Mouse (Mus musculus) cerebellum, postnatal 25 days (tissue): ENCODE measurements at regions not wholly inside any gene's neighbourhood (a gene's known extent, or its start where the extent isn't known, plus 50 kb on each side); places are given as distances from the start of the nearest gene placed in this dataset.

Experiments
- DNase-seq, 2 experiments: peaks; one replicate each; pipeline ENCODE4 v3.0.0; 2021; ENCODE audit warnings: mixed read lengths in 2 of 2

DNA sequence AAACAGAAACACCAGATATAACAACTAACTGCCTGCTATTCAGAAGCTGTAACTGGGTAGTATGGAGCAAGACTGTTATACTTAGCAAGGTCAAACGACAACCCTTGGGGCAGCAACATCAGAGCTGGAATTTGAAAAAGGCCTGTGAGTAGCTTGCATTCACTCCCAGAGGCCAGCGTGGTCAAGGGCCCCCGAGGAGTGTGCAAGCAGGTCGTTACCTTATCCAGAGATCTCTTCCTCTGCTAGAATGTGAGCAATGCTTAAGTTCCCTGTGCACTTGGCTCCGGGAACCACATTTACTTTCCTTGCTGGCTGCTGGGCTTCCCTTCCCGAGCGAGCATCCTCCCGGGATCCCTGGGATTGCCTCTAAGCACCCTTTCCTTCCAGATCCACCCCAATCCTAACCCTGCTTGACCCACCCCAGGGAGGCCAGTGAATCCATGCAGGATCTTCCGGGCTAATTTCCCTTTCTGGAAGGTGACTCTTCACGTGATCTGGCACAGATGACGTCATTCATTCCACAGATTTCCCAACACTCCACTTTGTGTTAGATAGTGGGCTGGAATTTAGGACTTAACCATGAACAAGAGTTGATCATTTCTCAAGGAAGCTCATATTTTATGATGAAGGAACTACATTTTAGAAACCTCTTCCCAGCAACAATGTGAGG is 112.3 kb upstream of the Tsc22d1 start:
- no peak for DNase-seq

DNA sequence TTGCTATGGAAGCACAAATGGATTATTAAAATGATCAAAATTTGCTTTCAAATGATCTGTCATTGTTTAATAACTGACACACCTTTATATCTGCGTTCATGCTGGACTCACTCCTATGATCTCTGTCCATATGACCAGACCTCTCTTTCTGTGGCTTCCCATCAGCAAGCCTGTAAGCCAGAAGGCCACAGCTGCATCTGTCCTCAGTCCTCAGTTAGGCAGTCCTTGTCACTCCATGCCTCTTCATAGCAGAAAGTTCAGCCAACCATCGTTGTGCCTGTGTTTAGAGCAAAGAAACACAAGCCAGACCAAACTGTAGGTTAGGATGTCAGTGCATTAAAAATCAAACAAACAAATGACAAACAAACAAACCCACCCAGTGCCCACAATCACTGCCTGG is 107.2 kb upstream of the Tsc22d1 start:
- DNase-seq = no peak

DNA sequence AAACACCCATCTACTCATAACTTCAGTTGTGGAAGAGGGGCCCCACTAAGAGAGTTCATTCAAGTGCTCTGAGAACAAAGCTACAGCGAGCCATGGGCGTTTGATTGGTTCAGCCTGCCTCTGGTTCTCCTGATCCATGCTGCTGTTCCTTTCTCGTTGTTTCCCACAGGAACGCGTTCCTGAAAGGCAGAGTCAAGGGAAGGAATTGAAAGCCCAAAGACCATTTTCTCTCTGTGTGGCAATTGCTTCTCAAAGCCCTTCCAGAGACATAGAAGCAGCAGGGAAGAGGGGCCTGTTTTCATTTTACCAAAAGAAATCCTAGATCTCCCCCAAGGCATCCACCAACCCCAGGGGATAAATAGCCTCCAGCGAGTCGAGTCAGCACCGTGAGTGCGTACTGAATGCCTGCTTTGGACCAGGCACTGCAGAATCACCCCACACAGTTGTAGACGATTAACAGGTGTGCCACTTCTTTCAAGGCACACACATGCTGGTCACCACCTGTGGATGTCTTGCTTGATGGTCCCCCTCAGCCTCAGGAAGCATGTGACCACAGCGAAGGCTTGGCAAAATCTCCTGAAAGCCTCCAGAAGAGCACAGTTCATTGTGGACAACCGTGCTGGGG is 106.5 kb upstream of the Tsc22d1 start:
- no peak for DNase-seq

DNA sequence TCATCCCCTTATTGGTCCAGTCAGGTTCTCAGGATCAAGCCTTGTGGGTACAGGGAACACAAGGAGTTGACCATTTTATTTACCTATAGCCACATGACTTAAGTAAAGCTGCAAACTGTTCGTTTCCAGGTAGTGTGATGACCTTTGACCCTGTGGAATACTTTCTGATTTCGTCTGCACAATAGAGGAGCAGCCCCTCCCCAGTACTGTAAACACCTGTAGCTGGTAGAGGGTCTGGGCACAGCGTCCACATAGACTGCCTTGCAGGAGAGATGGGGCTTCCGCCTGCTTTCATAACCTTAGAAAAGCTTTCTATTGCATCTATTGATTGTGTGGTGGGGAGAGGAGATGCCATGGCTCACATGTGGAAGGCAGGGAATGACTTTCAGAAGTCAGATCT is 105.2 kb upstream of the Tsc22d1 start:
- no peak for DNase-seq

DNA sequence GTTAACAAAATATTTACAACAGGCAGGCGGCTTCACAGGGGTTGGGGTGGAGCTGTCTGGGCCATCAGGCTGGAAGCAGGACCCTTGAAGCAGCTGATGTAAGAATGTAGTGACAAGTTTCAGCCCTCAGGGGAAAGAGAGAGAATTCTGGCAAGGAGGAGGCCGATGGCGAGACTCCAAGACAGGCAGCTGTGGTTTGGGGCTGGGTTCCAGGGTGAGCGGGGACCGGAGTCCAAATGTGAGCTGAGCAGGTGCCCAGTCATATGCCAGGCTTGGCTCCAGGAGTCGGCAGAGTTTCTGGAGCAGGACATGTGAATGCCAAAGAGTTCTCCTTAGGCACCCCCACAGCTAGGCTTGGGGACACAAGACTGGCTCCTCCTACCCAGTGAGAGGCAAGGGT is 104.5 kb upstream of the Tsc22d1 start:
- DNase-seq = peak; percentile 77 to 83

DNA sequence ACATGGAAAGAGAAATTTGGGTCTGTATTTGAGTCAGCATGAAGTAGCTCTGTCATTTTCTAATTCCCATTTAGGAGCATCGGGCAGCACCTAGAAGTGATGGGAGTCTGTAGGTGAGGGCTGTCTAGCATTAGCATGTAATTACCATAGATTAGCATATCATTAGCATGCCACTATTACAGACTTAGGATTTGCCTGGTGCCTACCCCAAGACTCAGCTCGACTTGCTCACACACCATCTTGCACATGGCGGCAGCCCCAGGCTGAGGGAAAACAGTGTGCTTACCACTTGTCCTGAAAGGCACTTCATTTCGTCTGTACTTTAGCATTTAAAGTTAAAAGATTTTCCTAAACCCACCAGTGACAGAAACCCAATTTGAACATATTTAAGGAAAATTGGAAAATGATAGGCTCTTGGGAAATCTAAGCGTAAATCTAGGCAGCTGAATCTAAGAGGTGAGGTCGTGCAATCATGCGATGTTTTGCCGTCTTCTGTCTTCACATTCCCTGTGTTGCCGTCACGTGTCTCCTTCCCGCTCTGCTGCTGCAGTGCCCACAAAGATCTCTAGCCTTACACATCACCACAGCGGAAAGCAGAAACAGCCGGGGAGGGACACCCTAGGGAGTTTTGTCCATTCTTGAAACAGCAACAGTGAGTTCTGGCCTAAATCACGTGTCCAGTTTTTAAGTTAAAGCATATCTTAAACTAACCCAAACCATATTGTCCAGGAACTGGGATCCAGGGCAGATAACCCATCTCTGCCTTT is 101.2 kb upstream of the Tsc22d1 start:
- no peak for DNase-seq

DNA sequence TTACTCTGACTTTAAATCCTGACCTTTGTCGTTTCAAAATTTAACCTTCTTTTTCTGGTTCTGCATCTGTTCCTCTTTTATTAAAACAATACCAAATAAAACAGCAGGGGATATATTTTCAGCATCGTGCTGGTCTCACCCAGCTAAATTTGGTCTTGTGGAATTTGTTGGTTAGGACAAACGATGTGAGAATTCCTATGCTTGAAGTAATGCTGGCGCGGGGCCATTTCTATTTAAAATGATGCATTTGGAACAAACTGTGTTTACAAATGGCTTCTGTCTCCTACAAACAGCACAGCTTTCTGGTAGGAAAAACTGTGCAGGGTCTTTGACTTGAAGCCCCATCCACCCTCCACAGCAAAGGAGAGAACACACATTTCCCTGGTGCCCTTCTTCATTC is 96.3 kb upstream of the Tsc22d1 start:
- DNase-seq = peak in 1 of 2 experiments; percentile 17

DNA sequence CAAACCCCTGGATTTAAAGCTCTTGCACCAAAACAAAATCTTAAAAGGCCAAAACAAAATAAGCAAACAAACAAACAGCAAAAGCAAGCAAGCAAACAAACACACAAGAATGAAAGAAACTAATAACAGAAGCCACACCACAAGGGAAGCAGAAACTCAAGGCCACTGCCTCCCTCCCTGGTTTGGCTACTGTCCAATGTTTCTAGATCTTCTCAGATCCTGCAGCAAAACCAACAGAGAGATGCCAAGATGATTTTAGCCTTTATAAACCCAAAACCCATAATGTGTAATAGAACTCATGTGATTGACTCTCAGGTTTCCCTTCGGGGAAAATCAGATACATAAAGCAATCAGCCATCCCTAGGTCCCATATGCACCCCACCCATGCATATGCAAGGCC is 90.5 kb upstream of the Tsc22d1 start:
- no peak for DNase-seq

DNA sequence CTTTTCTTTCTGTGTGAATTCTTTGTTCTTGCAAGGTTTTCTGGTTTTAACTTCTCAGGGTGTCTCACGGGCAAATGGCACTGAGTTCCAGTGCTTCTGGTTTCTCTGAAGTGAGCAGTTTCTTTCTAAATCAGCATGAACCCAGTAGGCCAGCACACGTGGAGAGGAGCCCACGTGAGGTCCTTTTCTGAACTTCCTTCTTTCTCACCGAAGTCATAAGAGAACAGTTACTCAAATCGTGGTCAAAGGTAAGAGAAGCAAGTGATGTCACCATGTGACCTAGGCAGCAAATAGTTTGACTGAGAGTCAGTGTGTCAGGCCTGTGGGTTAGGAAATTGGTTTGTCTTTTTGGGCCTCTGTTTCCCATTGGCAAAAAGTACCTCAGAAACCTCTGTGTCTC is 84.8 kb upstream of the Tsc22d1 start:
- no peak for DNase-seq

DNA sequence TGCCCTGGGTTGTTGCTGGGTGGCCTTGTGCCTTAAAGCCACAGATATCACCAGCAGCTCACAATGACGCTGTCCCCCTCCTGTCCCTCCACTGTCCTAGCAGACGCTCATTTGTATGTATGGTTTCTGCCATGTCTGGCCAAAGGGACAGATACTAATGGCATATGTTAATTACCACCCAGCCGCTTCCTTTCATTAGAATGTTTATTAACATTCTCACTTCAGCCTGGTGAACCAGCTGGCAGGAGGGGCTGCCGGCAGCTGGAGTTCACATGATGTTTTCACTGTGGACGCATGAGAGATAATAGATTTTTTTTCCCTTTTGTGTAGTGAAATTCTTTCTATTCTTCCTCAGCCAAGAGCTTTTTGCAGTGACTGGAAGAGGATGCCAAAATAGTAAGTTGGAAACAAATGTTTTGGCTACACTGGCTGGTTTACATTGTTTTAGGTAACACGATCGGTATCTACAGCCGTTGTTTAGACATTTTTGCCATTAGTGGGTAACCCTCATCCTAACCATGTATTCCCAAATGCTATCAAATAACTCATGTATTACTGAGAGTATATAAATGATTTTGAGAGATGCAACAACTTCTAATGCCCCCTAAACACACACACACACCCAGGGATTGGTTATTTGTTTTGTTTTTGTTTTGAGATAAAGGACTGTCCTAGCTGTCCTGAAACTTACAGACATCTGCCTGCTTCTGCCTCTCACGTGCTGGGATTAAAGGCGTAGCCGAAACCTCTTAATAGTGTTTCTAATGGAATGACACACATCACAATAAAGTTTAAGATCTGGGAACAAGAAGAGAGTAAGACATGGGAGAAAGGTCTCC is 83.0 kb upstream of the Tsc22d1 start:
- DNase-seq = no peak

DNA sequence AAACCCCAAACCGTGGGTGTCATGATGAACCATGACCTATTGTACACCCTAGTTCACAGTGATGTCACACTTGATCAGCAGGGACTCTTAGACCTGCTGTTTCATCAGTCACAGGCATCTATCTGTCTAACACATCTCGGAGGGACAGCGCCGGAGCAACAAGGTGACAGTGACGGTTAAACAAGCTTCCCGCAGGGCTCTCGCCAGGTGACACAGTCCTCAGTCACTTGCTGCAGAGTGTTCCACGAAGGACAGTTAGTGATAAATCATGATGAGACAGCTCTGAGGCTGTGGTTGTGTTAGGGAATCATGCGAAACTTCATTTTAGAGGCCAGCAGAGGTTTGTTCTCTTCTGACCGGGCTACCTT is 82.4 kb upstream of the Tsc22d1 start:
- DNase-seq = no peak

DNA sequence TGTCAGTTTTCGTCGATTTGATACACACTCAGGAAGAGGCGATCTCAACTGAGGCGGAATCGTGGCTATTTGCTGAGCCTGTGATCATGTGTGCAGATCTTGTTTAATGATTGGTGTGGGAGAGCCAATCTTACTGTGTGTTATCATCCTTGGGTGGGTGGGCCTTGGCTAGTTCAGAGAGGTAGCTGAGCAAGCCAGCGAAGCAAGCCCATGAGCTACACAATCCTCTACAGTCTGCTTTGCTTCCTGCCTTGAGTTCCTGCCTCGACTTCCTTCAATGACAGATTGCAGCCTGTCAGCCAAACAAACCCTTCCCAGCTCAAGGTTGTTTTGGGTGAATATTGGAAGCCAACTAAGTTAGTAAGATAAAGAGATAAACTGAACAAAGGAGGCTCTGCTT is 74.0 kb upstream of the Tsc22d1 start:
- DNase-seq = no peak

DNA sequence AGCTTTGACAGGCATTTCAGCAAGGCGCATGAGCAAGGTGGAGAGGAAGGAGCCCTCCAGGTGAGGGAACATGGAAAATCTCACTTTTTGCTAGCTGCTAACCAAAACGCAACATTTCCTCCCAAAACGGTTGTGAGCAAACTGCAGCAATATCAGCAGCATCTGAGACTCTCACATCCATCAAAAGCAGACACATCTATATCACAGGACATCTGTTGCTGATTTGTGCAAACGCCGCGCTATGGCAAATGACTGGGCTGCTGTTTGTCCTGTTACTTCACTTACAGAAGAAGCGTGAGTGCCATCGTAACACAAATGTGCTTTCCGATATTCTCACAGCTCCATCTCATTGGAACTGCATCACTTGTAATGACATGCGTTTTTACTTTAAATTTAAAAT is 73.5 kb upstream of the Tsc22d1 start:
- DNase-seq = no peak

DNA sequence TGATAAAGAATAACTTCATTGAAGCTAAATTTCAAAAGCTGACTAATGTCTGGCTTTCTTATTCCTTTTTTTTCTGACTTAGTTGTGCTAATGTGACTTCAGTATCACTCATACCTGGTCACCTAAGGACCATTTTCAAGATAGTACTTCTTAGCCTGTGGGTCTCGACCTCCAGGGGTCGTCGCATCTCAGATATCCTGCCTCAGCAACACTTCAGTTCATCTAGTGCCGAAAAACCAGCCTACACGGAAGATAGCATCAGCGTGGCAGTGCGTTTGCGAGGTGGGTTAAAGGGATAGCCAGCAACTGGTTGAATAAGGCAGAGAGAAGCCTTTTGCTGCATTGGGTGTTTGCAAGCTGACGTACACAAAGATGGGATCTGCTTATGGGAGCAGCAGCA is 62.9 kb upstream of the Tsc22d1 start:
- DNase-seq = no peak

DNA sequence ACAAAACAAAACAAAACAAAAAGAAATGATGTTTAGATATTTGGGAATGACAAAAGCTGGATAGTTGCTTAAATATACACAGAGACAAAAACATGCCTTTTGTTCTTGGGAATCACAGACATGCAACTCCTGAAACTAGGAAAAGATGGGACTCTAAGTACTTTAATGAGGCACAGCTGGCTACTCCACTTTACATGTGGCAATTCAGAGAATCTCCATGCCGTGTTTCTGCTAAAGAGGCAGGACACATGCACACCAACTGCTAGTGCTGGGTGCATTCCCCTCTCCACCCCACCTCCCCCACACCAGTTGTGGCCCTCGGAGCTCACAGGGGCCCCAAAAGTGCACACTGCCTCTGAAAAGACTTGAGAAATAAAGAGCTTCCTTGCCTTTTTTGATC is 58.6 kb upstream of the Tsc22d1 start:
- DNase-seq = no peak

DNA sequence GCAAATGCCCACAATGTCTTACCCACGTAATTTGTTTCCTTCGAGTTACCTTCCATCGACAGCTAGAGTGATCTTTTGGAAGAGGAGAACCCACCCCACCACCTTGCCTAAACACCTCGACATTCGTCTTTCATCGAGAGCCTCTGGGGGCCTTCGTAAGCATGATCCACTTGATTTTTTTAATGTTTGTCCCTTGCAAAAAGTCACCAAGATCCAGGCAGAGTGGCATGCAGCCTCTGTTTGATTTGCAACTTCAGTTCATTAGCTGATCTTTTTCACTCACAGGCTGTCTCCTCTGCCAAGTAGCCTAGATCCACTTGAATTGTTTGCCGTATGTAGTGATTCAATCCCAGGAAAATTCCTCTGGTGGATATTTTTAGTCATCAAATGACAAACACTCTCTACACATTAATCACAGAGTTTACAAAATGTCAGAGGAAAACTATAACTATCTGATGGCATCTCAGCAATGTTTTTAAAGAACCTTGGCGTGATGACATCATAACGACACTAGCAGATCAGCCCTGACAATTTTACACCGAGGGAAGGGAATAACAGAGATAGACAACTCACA is 54.8 kb upstream of the Tsc22d1 start:
- no peak for DNase-seq

DNA sequence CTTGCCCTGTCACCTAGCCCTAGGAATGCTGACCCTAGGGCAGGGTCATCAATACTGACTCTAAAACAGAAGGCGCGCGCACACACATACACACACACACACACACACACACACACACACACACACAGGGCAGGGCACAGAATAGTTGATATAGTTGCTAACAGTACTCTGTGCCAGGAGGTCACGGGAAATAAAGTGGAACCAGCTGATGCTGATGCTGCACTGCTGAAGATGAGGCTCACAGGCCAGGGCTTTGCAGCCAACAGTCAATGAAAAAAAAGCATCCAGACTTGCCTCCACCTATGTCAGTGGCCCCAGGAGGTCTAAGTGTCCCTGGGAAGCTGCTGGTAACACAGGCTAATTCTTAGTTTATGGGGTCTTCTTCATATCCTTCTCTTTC is 50.7 kb upstream of the Tsc22d1 start:
- DNase-seq = no peak
